In the genomic region with DNA sequence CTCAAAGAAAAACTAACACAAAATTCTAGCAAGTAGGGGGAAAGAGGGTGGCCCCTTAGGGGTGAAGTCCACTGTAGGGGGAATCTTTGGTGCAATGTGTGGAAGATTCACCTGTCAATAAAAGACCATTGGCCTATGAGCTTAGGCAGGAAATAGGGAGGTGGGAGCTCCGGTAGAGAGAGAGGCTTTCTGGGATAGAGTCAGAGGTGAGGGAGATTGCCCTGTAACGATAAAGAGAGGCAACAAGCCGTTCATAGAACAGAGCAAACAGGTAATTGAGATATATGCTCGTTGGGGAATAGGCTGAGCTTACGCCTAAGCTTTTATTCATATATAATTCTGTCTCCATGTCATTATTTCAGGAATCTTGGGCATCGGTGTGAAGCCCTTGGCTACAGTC, we compare ENCODE assay signal across 18 mouse cellular contexts. TPM values are rescaled to one million over a fixed set of nuclear protein-coding genes. Genes with fewer than 3 reads are reported as not detected.
DNase-seq lines count a peak whose midpoint lies in the region; ATAC-seq and TF ChIP-seq lines count a peak whose summit lies in the region.
"Had no signal": no experiment of that assay in that cellular context is flagged by ENCODE, and none has a peak within 500 bp of the region (broad histone marks: within the 10 kb centered on the region; RNA-seq: fewer than 3 reads in every experiment).

No protein-coding gene starts in this region.

- TF ChIP-seq CTCF in E14TG2a.4 (conservative IDR thresholded peaks at IDR 0.05; ENCODE audit: low read length) = no peak

- no peaks in the 10 kb centered on the region for H3K36me3 ChIP-seq in kidney, embryonic 16.5 days (ENCODE audit: insufficient read depth, low read length)
- H3K36me3 ChIP-seq in E14TG2a.4 (ENCODE audit: insufficient read depth, low read length) = no peaks in the 10 kb centered on the region
- H3K36me3 ChIP-seq in splenic B cell, adult 2 months (ENCODE audit: control insufficient read depth, insufficient read depth, low read length, poor library complexity, severe bottlenecking) = no peaks in the 10 kb centered on the region; the same call in none of the 2 replicates
- H3K36me3 ChIP-seq: embryonic facial prominence, embryonic 10.5 days; forebrain, embryonic 12.5 days; G1E; hindbrain, embryonic 13.5 days; limb, embryonic 15.5 days; neural tube, embryonic 13.5 days had no signal

- H3K9ac ChIP-seq in kidney, embryonic 16.5 days (replicated peaks; ENCODE audit: low read length) = no peak overlapping the region
- H3K9ac ChIP-seq: forebrain, embryonic 12.5 days; hindbrain, embryonic 13.5 days; limb, embryonic 15.5 days; neural tube, embryonic 13.5 days had no signal

- no peak overlapping the region for H3K4me2 ChIP-seq in kidney, embryonic 16.5 days (replicated peaks; ENCODE audit: low read depth, low read length)
- H3K4me2 ChIP-seq: forebrain, embryonic 12.5 days; hindbrain, embryonic 13.5 days; limb, embryonic 15.5 days; neural tube, embryonic 13.5 days had no signal

- no peaks in the 10 kb centered on the region for H3K27me3 ChIP-seq in kidney, embryonic 16.5 days (ENCODE audit: insufficient read depth, low read length)
- H3K27me3 ChIP-seq in E14TG2a.4 (ENCODE audit: insufficient read depth, low read length) = no peaks in the 10 kb centered on the region
- H3K27me3 ChIP-seq in splenic B cell, adult 2 months (ENCODE audit: control insufficient read depth, insufficient read depth, low read length, poor library complexity, severe bottlenecking) = no peaks in the 10 kb centered on the region
- H3K27me3 ChIP-seq: forebrain, embryonic 12.5 days; hindbrain, embryonic 13.5 days; limb, embryonic 15.5 days; neural tube, embryonic 13.5 days had no signal

- H3K9me3 ChIP-seq in kidney, embryonic 16.5 days (ENCODE audit: low read length) = no peaks in the 10 kb centered on the region
- no peaks in the 10 kb centered on the region for H3K9me3 ChIP-seq in E14TG2a.4 (ENCODE audit: low read length)
- H3K9me3 ChIP-seq: embryonic facial prominence, embryonic 10.5 days; forebrain, embryonic 12.5 days; G1E; hindbrain, embryonic 13.5 days; limb, embryonic 15.5 days; neural tube, embryonic 13.5 days had no signal

- no peak overlapping the region for H3K4me3 ChIP-seq in kidney, embryonic 16.5 days (ENCODE audit: low read length)
- H3K4me3 ChIP-seq in E14TG2a.4 (replicated peaks; ENCODE audit: low read length) = peak overlapping the region; percentile 52
- H3K4me3 ChIP-seq: embryonic facial prominence, embryonic 10.5 days; forebrain, embryonic 12.5 days; hindbrain, embryonic 13.5 days; limb, embryonic 15.5 days; neural tube, embryonic 13.5 days had no signal

- peak overlapping the region; percentile 57; the same call in 1 of the 2 replicates for H3K27ac ChIP-seq in kidney, embryonic 16.5 days (ENCODE audit: low read length)
- H3K27ac ChIP-seq: embryonic facial prominence, embryonic 10.5 days; forebrain, embryonic 12.5 days; hindbrain, embryonic 13.5 days; limb, embryonic 15.5 days; neural tube, embryonic 13.5 days had no signal

- H3K4me1 ChIP-seq in kidney, embryonic 16.5 days (ENCODE audit: insufficient read depth, low read length) = peaks cover 26% of the 10 kb centered on the region
- H3K4me1 ChIP-seq in E14TG2a.4 (replicated peaks; ENCODE audit: low read depth, low read length) = peaks cover 12% of the 10 kb centered on the region
- H3K4me1 ChIP-seq: forebrain, embryonic 12.5 days; hindbrain, embryonic 13.5 days; neural tube, embryonic 13.5 days had no signal

- ATAC-seq in kidney, embryonic 16.5 days (ENCODE audit: low FRiP score, low TSS enrichment) = no peak

- DNase-seq in kidney, adult 11 months = no peak
- DNase-seq in induced T-regulatory cell, adult 2 months (ENCODE audit: low read depth) = peak; percentile 77
- peak; percentile 60 for DNase-seq in splenic B cell, adult 2 months (ENCODE audit: low read depth, low spot score)
- no peak for DNase-seq in urinary bladder, postnatal 36 days (ENCODE audit: low spot score in 2 of 2)
- DNase-seq in embryo, embryonic 10.5 days (ENCODE audit: low spot score) = no peak
- DNase-seq in left cerebral cortex, adult 9 months (ENCODE audit: low spot score in 2 of 2) = no peak
- DNase-seq: adrenal gland, postnatal 10 days; cerebellum, adult 11-12 months; gastrocnemius, postnatal 10 days; kidney, postnatal 14 days had no signal

- 65% methylated on average over 6 of the region's 6 CpGs for WGBS in kidney, embryonic 16.5 days

RNA-seq across cellular contexts. Expression of a gene that starts 0.9 kb away (rescaled TPM):
- polyA plus RNA-seq in kidney, embryonic 16.5 days (2015; fragmentation: Nextera tagmentation; extraction: Ambion mirVana) = 87.8 and 95.9 TPM in 2 replicates

RNA-seq across cellular contexts. Expression of a gene that starts 21.7 kb away (rescaled TPM):
- 0.36 and 0.39 TPM in 2 replicates for polyA plus RNA-seq in kidney, embryonic 16.5 days (2015; fragmentation: Nextera tagmentation; extraction: Ambion mirVana)
- polyA plus RNA-seq: embryonic facial prominence, embryonic 10.5 days; forebrain, embryonic 12.5 days; hindbrain, embryonic 13.5 days; neural tube, embryonic 13.5 days had no signal

RNA-seq across cellular contexts. Expression of a gene that starts 33.9 kb away (rescaled TPM):
- polyA plus RNA-seq in kidney, embryonic 16.5 days (2015; fragmentation: Nextera tagmentation; extraction: Ambion mirVana) = 0.41 and 0.47 TPM in 2 replicates
- polyA plus RNA-seq: G1E; neural tube, embryonic 13.5 days had no signal

Comparison
In these comparisons a context has a peak if more than half of its experiments do, and no peak if none do; other contexts are left out.
1. DNase-seq: peak in induced T-regulatory cell, adult 2 months (single experiment) and splenic B cell, adult 2 months (single experiment); none in kidney, adult 11 months (single experiment), urinary bladder, postnatal 36 days (0 of 2), embryo, embryonic 10.5 days (single experiment) and left cerebral cortex, adult 9 months (0 of 2).